In genomic region chr2:180954061-180955047, GRCm38 (mm10) we compare ENCODE assay signal across 7 mouse cellular contexts. TPM values are rescaled to one million over a fixed set of nuclear protein-coding genes. Genes with fewer than 3 reads are reported as not detected.
A peak's percentile ranks its signal among the peaks of the same experiment; 100 is the strongest.
DNase-seq lines count a peak whose midpoint lies in the region; ATAC-seq and TF ChIP-seq lines count a peak whose summit lies in the region.

Nkain4 (minus strand) TSS chr2:180954699.

- in situ Hi-C loops in Patski (cut with MboI; ENCODE audit: low pct_unique_long_range_greater_than_20kb) = no loop called here

- no peak for TF ChIP-seq POLR2A in bone marrow macrophage, adult 2 months (IDR thresholded peaks at IDR 0.05; ENCODE audit: borderline replicate concordance, low read depth, low read length)

- H3K36me3 ChIP-seq in embryonic facial prominence, embryonic 15.5 days = no peaks in the 10 kb centered on the region

- WGBS in embryonic facial prominence, embryonic 15.5 days = under 1% methylated on average over 51 of the region's 52 CpGs

- CTCF ChIA-PET in Patski (lab: Charles Lee) = interaction anchor here (3.0 kb wide), 1 partner anchor 10 kb away, joined by 23 read pairs; no protein-coding TSS in a partner anchor

- no peaks in the 10 kb centered on the region for H3K9me3 ChIP-seq in embryonic facial prominence, embryonic 15.5 days (replicated peaks)

- peak within 1 kb of the TSS; percentile 89 for H3K4me2 ChIP-seq in embryonic facial prominence, embryonic 15.5 days (replicated peaks)

- peak; percentile 25 for ATAC-seq in Patski
- ATAC-seq in embryonic facial prominence, embryonic 15.5 days (ENCODE audit: insufficient number of reproducible peaks, low FRiP score, low TSS enrichment, low read depth) = peak; percentile 87

- H3K4me3 ChIP-seq in bone marrow macrophage, adult 2 months (ENCODE audit: insufficient read depth, low read length) = peak within 1 kb of the TSS; percentile 20; the same call in 1 of the 2 replicates
- H3K4me3 ChIP-seq in embryonic facial prominence, embryonic 15.5 days (replicated peaks) = peak within 1 kb of the TSS; percentile 54

- POLR2A ChIA-PET in Patski (lab: Charles Lee) = no interaction called here

- no peak for DNase-seq in Patski (ENCODE audit: low read depth, low spot score)
- DNase-seq in heart, postnatal 4 days = peak; percentile 67
- DNase-seq in layer of hippocampus, postnatal 36 days = peak; percentile 47 to 55
- peak; percentile 59 for DNase-seq in lung, postnatal 14 days
- peak; percentile 60 for DNase-seq in right cerebral cortex, postnatal 25 days

- no peak for TF ChIP-seq CTCF in Patski (IDR thresholded peaks at IDR 0.05)
- TF ChIP-seq CTCF in bone marrow macrophage, adult 2 months (IDR thresholded peaks at IDR 0.05; ENCODE audit: low read depth, low read length) = no peak

- peaks cover 8% of the 10 kb centered on the region for H3K4me1 ChIP-seq in bone marrow macrophage, adult 2 months (ENCODE audit: control insufficient read depth, insufficient read depth, low read length)
- H3K4me1 ChIP-seq in embryonic facial prominence, embryonic 15.5 days = peaks cover 9% of the 10 kb centered on the region

- no peak within 1 kb of the TSS for H3K27ac ChIP-seq in bone marrow macrophage, adult 2 months (ENCODE audit: insufficient read depth, low read depth, low read length)
- no peak within 1 kb of the TSS for H3K27ac ChIP-seq in embryonic facial prominence, embryonic 15.5 days (replicated peaks)

- H3K27me3 ChIP-seq in Patski = no peaks in the 10 kb centered on the region
- peaks cover 33% of the 10 kb centered on the region for H3K27me3 ChIP-seq in embryonic facial prominence, embryonic 15.5 days

- H3K9ac ChIP-seq in embryonic facial prominence, embryonic 15.5 days = peak within 1 kb of the TSS; percentile 31; the same call in 1 of the 2 replicates

RNA-seq across cellular contexts. Expression of gene Nkain4, which starts in this region (rescaled TPM):
- polyA plus RNA-seq in Patski (2021) = 0.59 TPM
- not detected in 2 replicates for polyA plus RNA-seq in bone marrow macrophage, adult 2 months (2012; ENCODE audit: insufficient read depth, insufficient read length, missing spikeins)
- polyA plus RNA-seq in embryonic facial prominence, embryonic 15.5 days (2015; fragmentation: Nextera tagmentation; extraction: Ambion mirVana) = 12.9 and 17.6 TPM in 2 replicates
- total RNA-seq in heart, postnatal 4 days (2021) = 10 to 100 TPM; 12.5 to 13.4 TPM
- total RNA-seq in layer of hippocampus, postnatal 36 days (2021) = 10 to 100 TPM; 54.5 to 57.2 TPM

Comparison
In these comparisons a context has a peak if more than half of its experiments do, and no peak if none do; other contexts are left out.
1. Peak in ATAC-seq in Patski; RNA of the gene not detected or under 1 TPM.